Mouse (Mus musculus) urinary bladder, postnatal 25 days (tissue): ENCODE measurements around the gene Atg5.

Experiments
- DNase-seq: peaks from one replicate; pipeline ENCODE4 v3.0.0; 2022; ENCODE audit warnings: low spot score

Atg5 gene

GRCm38 (mm10) chr10:44390286-44390685, 122.1 kb downstream of the Atg5 start:
- no peak for DNase-seq

GRCm38 (mm10) chr10:44391509-44392290, 123.5 kb downstream of the Atg5 start:
- no peak for DNase-seq

GRCm38 (mm10) chr10:44392855-44393254, 124.7 kb downstream of the Atg5 start:
- DNase-seq, result no peak

GRCm38 (mm10) chr10:44400119-44400518, 132.0 kb downstream of the Atg5 start:
- no peak for DNase-seq

- DNase-seq, result no peak
Measured at GRCm38 (mm10) chr10:44400602-44401001, 132.4 kb downstream of the Atg5 start.

- DNase-seq, result no peak
Measured at GRCm38 (mm10) chr10:44401600-44401999, 133.4 kb downstream of the Atg5 start.

GRCm38 (mm10) chr10:44403415-44403814, 135.3 kb downstream of the Atg5 start:
- no peak for DNase-seq

- DNase-seq, result no peak
Measured at GRCm38 (mm10) chr10:44409054-44409453, 140.9 kb downstream of the Atg5 start.

- DNase-seq, result no peak
Measured at GRCm38 (mm10) chr10:44409958-44410357, 141.8 kb downstream of the Atg5 start.
